Mouse (Mus musculus): ENCODE data around the gene Atp5s.

Gene Atp5s

DNA sequence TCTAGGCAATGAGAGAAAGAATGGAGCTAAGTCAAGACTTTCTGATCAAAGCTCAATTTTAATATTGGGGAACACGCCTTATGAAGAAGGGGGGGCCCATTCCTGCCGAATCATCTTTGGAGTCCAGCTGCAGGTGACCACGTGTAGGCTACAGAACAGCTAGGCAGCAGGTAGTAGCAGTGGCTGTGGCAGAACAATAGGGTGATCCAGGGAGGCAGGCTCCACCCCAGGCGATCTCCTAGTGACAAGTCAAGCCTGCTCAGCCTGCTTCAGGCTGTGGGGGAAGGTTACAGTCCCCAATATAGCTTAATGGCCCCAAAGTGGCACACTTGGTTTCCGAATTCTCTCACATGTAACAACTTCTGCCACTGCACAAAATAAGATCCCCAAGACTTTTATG, 7.5 kb downstream of the Atp5s start:
- DNase-seq (ENCODE audit: low read depth, low spot score): no peak

DNA sequence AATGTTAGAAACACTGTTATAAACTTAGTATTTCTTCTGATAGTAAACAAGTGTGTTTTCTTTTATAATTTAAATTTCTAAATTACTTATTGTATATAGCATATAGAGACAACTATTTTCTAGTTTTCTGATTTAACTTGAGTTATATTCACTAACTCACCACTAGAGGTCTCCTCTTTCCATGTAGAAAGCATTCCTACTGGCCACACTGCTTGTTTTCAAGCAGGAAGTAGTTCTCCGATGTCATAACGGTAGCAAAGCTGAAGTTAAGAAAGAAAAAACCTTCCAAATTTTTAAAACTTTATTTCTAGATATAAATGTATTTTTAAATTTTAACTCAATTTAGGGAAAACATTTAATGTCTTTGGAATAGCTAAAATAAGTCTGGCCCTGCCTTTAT, 8.8 kb downstream of the Atp5s start:
- peak; percentile 70 for DNase-seq (ENCODE audit: low read depth, low spot score)

DNA sequence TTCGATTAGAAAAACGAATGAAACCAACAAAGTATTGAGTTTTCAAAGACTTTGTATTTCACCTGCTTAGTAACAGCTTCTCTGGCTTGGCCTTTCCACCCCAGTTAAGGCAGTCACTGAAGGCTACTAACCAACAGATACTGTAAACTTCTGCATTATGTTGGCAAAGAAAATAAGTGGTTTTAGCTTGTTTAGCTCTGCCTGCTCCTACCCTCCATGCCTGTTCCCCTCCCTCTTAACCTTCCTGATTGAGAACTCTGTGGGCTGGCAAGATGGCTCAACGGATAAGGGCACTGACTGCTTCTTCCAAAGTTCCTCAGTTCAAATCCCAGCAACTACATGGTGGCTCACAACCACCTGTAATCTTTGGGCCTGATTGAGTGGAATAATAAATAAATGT, 9.2 kb downstream of the Atp5s start:
- no peak for DNase-seq (ENCODE audit: low read depth, low spot score)

DNA sequence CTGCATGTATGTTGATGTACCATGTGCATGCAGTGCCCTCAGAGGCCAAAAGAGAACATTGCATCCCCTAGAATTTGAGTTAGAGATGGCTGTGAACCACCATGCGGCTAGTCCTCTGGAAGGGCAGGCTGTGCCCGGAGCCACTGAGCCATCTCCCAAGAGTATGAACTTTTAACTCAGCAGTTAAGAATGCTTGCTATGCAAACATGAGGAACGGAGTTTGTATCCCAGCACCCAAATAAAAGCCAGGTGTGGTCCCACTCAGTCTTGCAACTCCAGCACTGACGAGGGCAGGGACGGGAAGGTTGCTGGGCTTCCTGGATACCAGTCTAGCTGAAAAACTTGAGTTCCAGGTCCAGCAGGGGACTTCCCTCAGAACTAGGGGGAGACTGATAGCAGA, 17.2 kb downstream of the Atp5s start:
- DNase-seq (ENCODE audit: low read depth, low spot score): no peak

DNA sequence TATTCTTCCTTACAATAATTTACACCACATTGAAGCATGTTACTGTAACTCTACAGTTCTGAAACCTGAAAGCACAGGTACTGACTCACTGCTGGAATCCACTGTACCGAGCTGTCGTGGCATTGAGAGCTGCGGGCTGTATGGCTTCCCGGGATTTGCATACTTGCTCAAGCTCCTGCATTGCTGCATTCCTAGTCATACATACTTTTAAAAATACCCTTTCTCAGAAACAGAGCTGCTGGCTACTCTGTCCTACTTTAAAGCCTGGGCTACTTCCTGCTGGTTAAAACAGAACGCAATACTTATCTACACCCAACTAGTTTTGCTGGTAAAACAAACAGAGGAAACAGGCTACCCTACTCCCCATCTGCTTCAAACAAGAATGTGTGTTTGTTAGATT, 19.4 kb downstream of the Atp5s start:
- DNase-seq (ENCODE audit: low read depth, low spot score): no peak

DNA sequence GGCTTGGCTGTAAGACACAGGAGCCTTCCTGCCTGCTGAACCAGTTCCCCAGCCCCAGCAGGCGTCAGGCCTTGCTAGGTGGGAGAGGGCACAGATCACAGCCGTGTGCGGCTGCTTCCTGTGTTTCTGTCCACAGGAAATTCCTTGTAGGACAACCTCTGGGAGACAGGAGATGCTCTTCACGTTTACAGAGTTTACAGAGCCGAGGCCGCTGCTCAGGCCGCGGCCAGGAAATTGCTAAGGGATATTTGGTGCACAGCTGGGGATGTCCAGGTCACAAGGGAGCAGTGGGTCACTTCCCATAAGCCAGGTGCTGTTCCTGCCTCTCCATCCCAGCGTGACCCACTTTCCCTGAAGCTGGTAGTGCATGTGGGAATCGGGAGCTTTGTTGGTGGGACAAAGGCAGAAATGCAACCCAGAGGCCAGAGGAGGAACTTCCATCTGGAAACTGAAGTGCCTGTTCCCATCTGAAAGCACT, 27.2 kb downstream of the Atp5s start:
- DNase-seq (ENCODE audit: low read depth, low spot score): no peak

DNA sequence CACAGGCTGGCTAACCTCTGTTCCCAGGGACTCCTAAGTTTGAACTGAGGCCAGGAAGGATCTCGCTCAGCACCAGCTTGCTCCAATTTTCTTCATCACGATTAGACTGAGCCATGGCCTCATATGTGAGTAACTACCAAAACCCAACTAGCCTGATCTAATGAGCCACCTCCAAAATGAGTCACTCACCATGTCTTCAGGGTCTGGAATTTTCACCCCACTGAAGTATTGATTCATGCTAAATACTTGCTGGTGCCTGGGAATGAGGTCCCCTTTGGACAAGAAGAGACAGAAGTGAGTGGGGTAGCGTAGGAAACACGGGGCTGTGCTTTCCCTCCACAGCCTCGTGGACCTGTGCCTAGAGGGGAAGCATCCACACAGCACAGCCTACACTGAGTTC, 29.2 kb downstream of the Atp5s start:
- no peak for DNase-seq (ENCODE audit: low read depth, low spot score)

DNA sequence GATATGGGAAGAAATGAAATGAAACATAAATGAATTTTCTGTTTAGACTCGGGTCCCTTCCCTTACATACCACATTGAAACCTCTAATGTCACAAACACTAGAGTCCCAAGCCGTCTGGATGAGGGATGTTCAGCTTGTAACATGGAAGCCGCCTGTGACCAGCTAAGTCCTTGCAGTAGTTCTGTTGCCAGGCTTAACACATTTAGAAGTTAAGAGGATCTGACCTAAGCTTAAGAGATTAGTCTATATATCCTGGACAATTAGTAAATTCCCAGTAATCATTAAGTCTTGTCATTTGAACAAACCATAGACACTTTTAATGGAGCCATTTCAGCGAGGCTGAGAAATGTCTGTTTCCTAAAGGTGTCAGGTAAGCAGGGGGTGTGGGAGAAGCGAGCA, 31.3 kb downstream of the Atp5s start:
- no peak for DNase-seq (ENCODE audit: low read depth, low spot score)

DNA sequence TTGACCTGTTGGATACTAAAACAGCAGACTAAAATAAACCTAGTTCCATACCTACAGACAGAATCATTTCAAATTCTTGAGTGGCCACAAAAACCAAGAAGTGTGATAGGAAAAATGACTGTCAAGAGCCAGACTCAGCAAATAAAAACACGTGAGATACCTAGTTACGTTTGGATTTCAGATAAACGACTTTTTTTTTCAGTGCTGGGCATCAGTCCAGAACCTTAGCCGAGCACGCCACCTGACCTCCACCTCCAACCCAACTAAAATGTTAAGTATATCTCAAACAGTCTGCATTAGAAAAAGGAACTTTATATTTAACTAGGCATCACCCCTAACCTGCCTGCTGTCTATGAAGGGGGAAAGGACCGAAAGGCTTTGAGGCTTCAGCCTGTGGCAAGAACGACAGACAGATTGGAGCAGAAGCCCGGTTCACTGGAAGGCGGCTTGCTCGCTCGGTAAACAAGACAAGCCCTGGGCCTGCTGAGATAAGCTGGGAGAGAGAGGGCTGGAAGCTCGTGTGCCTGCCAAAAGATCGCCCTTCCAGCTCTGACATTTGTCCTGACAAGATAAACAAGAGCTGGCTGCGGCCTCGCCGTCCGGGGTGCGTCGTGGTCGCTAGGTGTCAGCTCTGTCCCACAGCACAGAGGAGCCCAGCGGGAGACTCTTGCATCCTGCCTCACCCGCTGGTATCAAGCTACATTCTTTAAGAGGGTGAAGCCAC, 32.8 kb downstream of the Atp5s start:
- DNase-seq (ENCODE audit: low read depth, low spot score): peak; percentile 80

DNA sequence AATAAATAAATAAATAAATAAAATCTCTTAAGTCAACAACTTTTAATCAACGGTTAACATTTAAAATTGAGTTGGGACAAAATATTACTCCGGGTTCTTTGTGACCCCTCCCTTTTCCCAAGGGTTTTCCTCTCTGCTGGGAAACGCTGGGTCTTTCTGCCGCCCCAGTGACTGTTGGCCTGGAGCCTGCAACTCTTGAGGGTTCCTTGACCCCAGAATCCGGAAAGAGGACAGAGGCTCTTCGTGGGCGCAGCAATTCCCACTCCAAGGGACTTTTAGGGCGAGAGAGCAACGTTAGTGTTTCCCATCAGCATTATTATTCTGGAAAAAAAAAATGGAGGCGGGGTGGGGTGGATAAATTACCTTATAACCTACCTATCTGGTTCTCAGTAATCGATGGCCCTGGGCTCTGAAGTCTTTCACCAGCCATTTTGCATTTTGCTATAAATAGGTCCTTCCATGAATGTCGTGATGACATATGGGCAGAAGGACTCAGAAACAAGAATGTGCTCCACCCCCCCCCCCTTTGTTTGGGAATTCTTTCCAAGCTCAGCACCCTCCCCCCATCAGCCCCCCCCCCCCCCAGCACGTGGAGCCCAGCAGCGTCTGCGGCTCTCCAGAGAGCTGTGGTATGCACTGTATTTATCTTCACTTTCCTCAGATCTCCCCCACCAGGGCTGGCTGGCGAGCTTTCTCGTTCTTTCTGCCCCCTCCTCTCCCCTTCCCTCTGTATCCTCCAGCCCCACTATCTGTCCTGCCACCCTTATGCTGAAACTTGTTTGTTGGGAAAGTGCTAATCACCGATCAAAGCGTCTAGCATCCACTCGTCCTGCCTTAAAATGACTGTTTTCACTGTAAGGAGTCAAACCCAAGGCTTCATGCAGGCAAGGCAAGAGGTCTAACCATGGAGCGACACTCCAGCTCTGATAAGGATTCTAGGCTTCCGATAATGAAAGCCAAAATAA, 33.8 kb downstream of the Atp5s start:
- DNase-seq (ENCODE audit: low read depth, low spot score): no peak

DNA sequence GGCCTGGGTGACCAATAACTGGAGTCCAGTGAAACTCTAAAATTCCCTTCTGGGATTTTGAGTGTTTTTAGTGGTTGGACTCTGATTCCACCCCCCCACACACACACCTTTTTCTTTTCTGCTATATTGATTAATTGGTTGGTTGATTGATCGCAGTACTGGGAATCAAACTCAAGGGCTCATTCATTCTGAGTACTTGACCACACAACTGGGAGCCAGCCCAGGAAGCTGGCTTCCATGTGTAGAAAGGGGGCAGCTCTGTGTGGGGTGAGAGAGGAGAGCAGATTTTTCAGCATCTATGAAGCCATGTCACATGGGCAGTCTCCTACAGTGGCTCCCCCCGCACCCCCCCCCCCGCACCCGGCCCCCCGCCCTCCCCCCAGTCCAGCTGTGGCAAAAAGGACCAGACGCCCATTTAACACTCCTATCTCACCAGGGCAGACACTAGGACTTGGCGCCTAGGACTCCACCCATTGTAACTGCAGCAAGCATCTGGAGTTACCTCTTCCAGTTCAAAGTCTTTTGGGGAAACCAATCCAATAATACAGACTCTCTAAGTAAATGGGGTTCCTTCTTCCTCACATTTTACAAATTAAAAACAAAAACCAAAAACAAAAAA, 34.6 kb downstream of the Atp5s start:
- no peak for DNase-seq (ENCODE audit: low read depth, low spot score)

DNA sequence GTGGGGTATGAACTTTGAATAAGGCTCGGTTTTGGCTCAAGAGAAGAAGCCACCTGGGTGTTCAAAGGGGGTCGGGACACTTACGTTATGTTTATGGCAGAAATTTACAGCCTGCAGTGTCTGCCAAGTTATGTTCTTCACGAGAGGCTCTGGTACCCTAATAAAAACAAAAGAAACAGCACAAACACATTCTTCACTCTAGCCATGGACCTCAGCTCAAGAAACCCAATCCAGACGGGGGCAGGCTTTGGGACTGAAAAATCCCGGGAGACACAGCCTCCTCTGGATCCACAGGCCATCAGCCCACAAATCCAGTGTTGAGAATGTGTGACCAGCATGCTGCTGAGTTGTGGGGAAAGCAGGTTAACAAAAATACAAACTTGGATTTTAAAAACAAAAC, 35.3 kb downstream of the Atp5s start:
- DNase-seq (ENCODE audit: low read depth, low spot score): no peak

DNA sequence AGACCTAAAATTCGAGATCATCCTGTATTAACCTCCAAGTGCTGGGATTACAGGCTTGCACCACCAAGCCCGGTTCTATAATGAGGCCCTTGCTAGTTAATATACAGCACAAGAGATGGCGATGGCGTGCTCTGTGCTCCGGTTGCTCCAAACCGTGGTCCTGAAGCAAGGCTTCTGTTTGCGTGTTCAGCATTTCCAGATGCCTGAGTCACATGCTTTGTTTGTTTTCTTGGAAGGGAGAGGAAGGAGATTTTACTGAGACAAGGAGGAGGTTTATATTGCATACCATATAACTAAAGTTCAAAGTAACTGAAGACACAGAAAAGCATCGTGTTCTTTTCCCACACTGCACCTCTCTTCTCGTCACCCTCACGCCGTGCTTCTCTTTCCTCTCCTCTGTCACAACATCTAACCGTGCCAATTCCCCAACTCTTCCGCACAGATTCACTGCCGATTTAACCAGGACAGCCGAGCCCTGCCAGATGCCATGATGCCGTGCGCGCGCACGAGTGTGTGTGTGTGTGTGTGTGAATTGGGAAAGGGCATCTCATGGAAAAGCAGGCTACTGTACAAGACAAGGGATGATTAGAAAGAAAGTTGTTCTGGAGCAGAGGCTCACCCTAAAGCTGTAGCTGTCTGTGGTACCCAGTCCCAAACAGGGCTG, 36.1 kb downstream of the Atp5s start:
- DNase-seq (ENCODE audit: low read depth, low spot score): no peak

DNA sequence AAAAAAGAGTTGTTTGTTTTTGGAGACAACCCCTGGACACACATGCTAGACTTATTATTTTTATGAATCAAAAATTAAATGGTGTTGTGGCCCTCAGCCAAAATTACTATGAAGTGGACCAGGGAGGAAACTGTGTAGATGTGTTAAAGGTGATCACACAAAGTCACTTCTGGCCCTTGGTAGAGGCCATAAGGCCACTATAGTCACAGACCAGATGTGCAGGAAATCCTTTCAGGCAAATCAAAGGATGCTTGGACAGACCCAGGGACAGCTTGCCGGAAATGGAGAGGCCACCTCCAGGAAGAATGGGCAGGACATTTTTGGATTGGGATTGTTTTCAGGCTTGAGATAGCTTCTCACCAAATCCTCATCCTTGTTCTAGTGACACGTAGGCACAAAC, 36.9 kb downstream of the Atp5s start:
- no peak for DNase-seq (ENCODE audit: low read depth, low spot score)

DNA sequence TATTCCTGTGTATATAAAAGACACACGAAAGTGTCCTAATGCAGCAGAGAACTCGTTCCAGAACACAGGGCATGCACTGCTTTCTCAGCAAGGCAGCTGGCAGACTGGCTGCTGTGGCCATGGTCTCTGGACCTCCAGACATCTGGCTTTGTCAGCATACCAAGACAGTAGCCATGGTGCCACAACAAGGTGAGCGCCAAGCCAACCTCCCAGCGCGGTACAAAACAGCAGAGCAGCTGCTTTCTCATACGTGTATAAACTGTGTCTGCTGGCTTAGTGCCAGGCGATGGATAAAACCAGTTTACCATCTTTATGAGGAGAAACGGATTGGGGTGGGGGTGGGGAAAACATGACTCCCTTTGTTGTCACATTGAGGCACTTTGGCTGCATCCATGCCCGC, 40.8 kb downstream of the Atp5s start:
- DNase-seq (ENCODE audit: low read depth, low spot score): no peak

DNA sequence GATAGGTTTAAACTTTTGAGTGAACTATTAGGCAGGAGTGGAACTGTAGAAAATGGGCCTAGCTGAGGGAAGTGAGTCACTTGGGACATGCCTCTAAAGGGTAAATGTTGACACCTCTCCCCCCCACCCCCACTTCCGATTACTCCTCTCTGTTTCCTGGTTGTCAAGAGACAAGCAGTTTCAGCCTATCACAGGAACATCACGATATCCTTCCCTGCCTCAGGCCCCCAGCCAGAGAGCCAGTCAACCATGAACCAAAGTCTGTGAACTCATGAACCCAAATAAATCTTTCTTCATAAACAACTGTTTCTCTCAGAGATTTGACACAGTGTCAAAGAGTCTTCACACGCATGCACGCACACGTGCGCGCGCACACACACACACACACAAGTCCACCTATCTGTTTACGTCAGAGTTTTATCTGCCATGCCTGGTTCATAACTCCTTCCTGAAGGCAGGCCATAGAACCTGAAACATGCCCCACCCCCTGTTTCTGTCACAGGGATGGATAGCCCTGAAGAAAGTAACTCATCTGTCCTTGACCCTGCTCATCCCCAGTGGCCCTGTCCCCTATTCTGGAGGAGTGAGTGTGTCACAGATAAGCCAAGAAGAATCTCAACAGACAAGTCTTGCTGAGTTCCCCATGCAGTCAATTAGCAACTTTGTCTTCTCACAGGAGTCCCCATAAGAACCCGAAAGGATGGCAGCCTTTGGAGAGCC, 41.6 kb downstream of the Atp5s start:
- no peak for DNase-seq (ENCODE audit: low read depth, low spot score)

DNA sequence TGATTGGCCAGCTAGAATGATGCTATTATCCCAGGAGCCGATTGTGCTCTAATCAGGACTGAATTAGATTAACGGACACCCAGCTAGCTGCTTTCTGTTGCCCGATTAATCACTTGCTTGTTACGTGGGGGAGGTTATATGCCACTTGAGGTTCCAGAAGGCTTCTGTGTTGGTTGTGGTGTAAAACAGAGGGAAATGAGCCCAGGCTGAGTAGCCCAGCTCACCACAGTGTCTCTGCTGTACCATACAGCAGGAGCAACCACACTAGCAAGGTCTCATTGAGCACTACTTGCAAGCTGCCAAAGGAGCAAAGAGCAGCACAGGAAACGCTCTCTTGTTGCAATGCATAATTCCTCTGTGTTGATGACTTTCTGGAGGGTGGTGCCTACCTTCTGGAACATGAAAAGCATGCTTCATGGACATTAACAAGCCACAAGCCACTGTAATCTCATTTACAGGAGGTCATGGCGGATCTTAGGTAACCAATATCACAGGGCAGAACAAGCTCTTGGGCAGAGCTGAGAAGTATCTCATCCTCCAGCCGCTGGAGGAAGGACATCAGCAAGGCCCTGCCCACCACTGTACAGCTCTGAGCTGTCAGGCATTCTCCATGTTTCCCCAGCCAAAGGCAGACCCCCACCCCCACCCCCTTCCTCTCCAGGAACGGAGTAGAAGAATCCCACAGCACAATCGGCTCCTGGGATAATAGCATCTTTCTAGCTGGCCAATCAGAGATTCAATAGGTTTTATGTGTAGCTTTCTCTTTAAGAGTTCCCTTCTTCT, 42.9 kb downstream of the Atp5s start:
- no peak for DNase-seq (ENCODE audit: low read depth, low spot score)

DNA sequence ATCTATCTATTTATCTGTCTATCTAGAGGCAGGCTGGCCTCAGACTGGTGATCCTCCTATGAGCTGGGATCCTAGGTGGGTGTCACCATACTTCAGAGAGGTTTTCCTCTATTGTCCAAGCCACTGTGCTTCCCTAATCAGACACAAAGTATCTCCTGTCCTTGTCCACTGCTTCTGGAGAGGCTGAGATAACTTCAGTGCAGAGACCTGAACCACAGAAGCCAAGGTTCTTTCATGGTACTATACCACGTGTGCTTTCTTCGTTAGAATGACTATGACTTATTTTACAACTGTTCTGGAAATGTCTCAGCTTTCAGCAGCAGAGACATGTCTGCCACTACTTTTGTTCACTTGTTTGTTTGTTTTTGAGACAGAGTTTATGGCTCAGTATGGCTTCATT, 44.1 kb downstream of the Atp5s start:
- DNase-seq (ENCODE audit: low read depth, low spot score): no peak

DNA sequence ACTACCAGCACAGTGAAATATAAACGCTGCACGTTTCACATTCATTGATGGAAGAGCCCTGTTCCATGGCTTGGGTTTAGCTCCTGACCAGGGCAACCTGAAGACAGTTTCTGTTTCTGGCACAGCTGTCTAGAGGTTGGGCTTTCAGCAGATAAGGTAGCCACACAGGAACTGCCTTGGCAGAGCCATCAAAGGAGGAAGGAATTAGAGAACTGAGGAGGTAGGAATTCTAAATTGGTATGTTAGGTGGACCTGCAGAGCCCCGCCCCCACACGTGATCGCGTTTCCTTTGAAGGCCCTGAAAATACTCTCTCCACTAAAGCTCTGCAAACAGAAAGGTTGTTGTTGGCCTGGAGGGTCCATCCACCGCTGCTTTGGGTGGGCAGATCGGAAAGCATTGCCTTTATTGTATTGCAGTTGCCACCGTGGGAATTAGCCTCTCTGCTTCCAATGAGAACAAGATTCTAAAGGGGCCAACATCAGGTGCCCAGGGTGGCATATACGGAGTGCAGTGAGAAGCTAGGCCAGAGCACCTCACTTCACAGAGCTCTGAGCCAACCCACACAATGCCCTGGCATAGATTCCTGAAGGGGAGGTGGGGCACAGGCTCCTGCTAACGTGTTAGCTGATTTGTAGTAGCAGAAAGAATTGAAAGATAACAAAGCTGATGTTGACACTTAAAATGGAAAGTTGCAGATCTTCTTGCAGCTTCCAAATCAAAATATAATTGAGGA, 52.0 kb downstream of the Atp5s start:
- peak; percentile 12 for DNase-seq (ENCODE audit: low read depth, low spot score)

DNA sequence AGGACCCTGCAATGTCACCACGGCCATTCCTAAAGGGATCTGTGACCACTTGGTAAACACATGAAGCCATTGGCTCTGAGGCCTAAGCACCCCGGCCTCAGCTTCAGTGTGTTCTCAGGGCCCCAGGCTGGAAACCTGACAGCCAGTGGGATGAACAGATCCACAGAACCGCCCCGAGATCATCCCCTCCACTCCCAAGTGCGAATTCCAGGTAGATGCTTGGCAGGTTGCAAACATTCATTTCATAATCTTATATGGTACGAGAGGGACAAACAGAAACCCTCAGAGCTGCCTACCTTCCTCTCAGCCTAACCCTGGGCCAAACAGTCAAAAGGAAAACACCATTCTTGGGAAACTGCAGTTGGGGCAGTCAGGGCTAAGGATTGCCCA, 52.6 kb downstream of the Atp5s start:
- no peak for DNase-seq (ENCODE audit: low read depth, low spot score)
